Mouse (Mus musculus) yolk sac, embryonic 10.5 days (tissue): ENCODE measurements around the gene Gm49366.
"Not testable (repeated sequence)": the region's sequence is repeated elsewhere in the genome, so short reads cannot be mapped to it uniquely, and the experiment has no call there.

Experiments
- DNase-seq: peaks from one replicate; pipeline ENCODE4 v3.0.0-alpha.2; 2017; ENCODE audit warnings: low spot score

Gene Gm49366

GRCm38 (mm10) chr12:84038691-84039111 lies at the start of gene Gm49366:
Gm49366 (plus strand) TSS chr12:84038935.
- peak; percentile 89 for DNase-seq

GRCm38 (mm10) chr12:83989378-83989777 lies 49.4 kb upstream of the Gm49366 start:
- DNase-seq: no peak

GRCm38 (mm10) chr12:83997221-83997620 lies 41.5 kb upstream of the Gm49366 start:
- no peak for DNase-seq

GRCm38 (mm10) chr12:83998341-83999107 lies 40.2 kb upstream of the Gm49366 start:
- DNase-seq: no peak

GRCm38 (mm10) chr12:83999237-83999636 lies 39.5 kb upstream of the Gm49366 start:
- peak; percentile 82 for DNase-seq

GRCm38 (mm10) chr12:84000418-84000817 lies 38.3 kb upstream of the Gm49366 start:
- no peak for DNase-seq

GRCm38 (mm10) chr12:84003866-84004265 lies 34.9 kb upstream of the Gm49366 start:
- no peak for DNase-seq

- no peak for DNase-seq
These were observed 30.5 kb upstream of the Gm49366 start for GRCm38 (mm10) chr12:84008251-84008650.

- DNase-seq: no peak
These were observed 30.0 kb upstream of the Gm49366 start for GRCm38 (mm10) chr12:84008729-84009128.

- peak; percentile 90 for DNase-seq
These were observed 29.4 kb upstream of the Gm49366 start, which contains the start of gene Acot1 for GRCm38 (mm10) chr12:84009171-84009965. Acot1 (plus strand) TSS chr12:84009490.

GRCm38 (mm10) chr12:84010201-84010600 lies 28.5 kb upstream of the Gm49366 start:
- DNase-seq: no peak

- no peak for DNase-seq
These were observed 27.3 kb upstream of the Gm49366 start for GRCm38 (mm10) chr12:84011251-84012040.

- no peak for DNase-seq
These were observed 25.6 kb upstream of the Gm49366 start for GRCm38 (mm10) chr12:84013130-84013529.

GRCm38 (mm10) chr12:84013701-84014100 lies 25.0 kb upstream of the Gm49366 start:
- DNase-seq: no peak

GRCm38 (mm10) chr12:84020528-84020927 lies 18.2 kb upstream of the Gm49366 start:
- DNase-seq: peak; percentile 88

- DNase-seq: not testable (repeated sequence)
These were observed 16.5 kb upstream of the Gm49366 start for GRCm38 (mm10) chr12:84022266-84022665.

GRCm38 (mm10) chr12:84023052-84023745 lies 15.5 kb upstream of the Gm49366 start:
- DNase-seq: peak; percentile 75

GRCm38 (mm10) chr12:84025888-84026287 lies 12.8 kb upstream of the Gm49366 start:
- no peak for DNase-seq

- DNase-seq: not testable (repeated sequence)
These were observed 10.4 kb upstream of the Gm49366 start for GRCm38 (mm10) chr12:84028328-84028727.

GRCm38 (mm10) chr12:84029043-84029442 lies 9.7 kb upstream of the Gm49366 start:
- not testable (repeated sequence) for DNase-seq

- DNase-seq: peak; percentile 67
These were observed 7.9 kb upstream of the Gm49366 start for GRCm38 (mm10) chr12:84030659-84031332.
